Mouse (Mus musculus) forebrain, embryonic 14.5 days (tissue): ENCODE results near the gene Tmem45a2. TPM values are rescaled to one million over a fixed set of nuclear protein-coding genes. Genes with fewer than 3 reads are reported as not detected.

ENCODE experiments used
- ATAC-seq: fragments of 200-750 bp; cut with Nextera tagmentation; 2 replicates; pipeline ENCODE4 v1.8.0; 2017; ENCODE audit warnings: mild to moderate bottlenecking, moderate library complexity
- DNase-seq: peaks from one replicate; pipeline ENCODE4 v3.0.0-alpha.2; 2015; ENCODE audit warnings: low spot score
- H3K27ac ChIP-seq: fragments of 300-500 bp; sonication (generic); 2 replicates; pipeline ENCODE4 v1.5.1; 2014; ENCODE audit warnings: low read depth, mild to moderate bottlenecking, control low read depth, low read length, moderate library complexity
- H3K27me3 ChIP-seq: fragments of 300-500 bp; sonication (generic); replicated peaks from 2 replicates; pipeline ENCODE4 v1.6.1; 2014; ENCODE audit warnings: low read length, control low read depth, mixed read lengths; ENCODE audit not compliant: control insufficient read depth, insufficient read depth
- H3K36me3 ChIP-seq: fragments of 300-500 bp; sonication (generic); 2 replicates; pipeline ENCODE4 v1.6.1; 2014; ENCODE audit warnings: low read length, control low read depth; ENCODE audit not compliant: control insufficient read depth, insufficient read depth
- H3K4me1 ChIP-seq: fragments of 300-500 bp; sonication (generic); 2 replicates; pipeline ENCODE4 v1.6.1; 2014; ENCODE audit warnings: antibody characterized with exemption, low read length, control low read depth; ENCODE audit not compliant: control insufficient read depth, insufficient read depth
- H3K4me2 ChIP-seq: fragments of 300-500 bp; sonication (generic); 2 replicates; pipeline ENCODE4 v1.6.1; 2014; ENCODE audit warnings: mild to moderate bottlenecking, control low read depth, low read length
- H3K4me3 ChIP-seq: fragments of 300-500 bp; sonication (generic); 2 replicates; pipeline ENCODE4 v1.5.1; 2014; ENCODE audit warnings: low read depth, low read length, control low read depth
- H3K9ac ChIP-seq: fragments of 300-500 bp; sonication (generic); 2 replicates; pipeline ENCODE4 v1.6.1; 2014; ENCODE audit warnings: mild to moderate bottlenecking, low read length, control low read depth, moderate library complexity
- H3K9me3 ChIP-seq: fragments of 300-500 bp; sonication (generic); replicated peaks from 2 replicates; pipeline ENCODE4 v1.6.1; 2016; ENCODE audit warnings: low read length, control low read depth, mixed read lengths; ENCODE audit not compliant: control insufficient read depth
- WGBS: fragments of 180-500 bp; shearing (Covaris S2); extraction: QIAGEN DNeasy Blood & Tissue Kit; methylation state at CpG from one replicate; pipeline ENCODE4 v1.1.7; 2014; 5-methylcytosine and 5-hydroxymethylcytosine counted together
- polyA plus RNA-seq: library from polyadenylated mRNA; unstranded; fragments of >200 nt; fragmentation: Nextera tagmentation; extraction: Ambion mirVana; gene quantifications from 2 replicates; pipeline ENCODE4 v1.2.1, GENCODE M21; 2014

The Tmem45a2 gene
- polyA plus RNA-seq, result not detected in 2 replicates

DNA sequence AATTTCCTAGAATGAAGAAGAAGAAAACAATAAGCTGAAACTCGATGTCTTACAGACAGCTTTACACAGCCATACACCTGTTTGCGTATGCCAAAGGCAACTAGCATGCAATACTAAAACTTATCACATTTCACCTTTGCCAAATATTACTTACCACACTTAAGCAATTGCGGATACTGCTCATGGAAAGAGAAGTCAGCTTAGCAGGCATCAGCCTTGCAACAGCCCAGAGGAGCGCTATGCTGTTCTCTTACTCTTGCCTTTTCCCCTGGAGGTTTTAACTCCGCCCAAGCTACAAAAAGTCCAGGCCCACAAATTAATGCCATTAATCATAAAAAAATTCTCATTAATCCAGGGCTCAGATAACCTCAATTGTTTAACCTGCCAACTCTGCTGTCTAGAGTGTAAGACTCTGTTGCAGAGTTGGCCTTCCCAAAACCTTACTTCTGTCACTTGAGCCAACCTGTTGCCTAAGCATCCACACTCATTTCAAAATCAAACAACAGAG, at the start of gene Tmem45a2:
Gene Tmem45a2, minus strand, starts transcription at position 241 of the 508 bp plus-strand sequence.
- no peak within 1 kb of the TSS for H3K27ac ChIP-seq
- no peaks in the 10 kb centered on the region for H3K4me1 ChIP-seq
- 90% methylated on average over 5 of the region's 5 CpGs for WGBS
- DNase-seq (no peak), ATAC-seq (no peak)
- H3K9ac ChIP-seq, result no peak within 1 kb of the TSS
- no peaks in the 10 kb centered on the region for H3K9me3 ChIP-seq
- H3K36me3 ChIP-seq, result no peaks in the 10 kb centered on the region
- H3K4me2 ChIP-seq, result no peak within 1 kb of the TSS
- no peaks in the 10 kb centered on the region for H3K27me3 ChIP-seq
- no peak within 1 kb of the TSS for H3K4me3 ChIP-seq

DNA sequence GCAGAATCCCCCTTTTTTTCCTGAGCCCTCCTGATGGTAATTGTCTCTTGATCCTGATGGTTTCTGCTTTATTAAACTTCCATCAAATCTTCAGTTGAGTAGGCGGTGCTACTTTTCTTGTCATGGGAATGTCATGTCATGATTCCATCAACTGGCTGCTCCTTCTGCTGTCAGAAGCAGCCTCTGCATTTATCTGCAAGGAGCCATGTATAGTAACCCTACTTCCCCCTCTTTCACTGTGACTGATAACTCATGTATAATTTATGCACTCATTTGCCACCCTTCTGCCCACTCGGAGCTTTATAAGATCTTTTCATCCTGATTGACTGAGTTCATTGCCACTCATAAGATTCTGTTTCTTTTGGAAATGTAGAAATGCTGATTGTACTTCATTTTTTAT, 46.4 kb upstream of the Tmem45a2 start:
- H3K36me3 ChIP-seq, result no peaks in the 10 kb centered on the region
- DNase-seq, result no peak
- no peaks in the 10 kb centered on the region for H3K27me3 ChIP-seq
- H3K4me1 ChIP-seq, result peaks cover 2% of the 10 kb centered on the region
- no peak overlapping the region for H3K27ac ChIP-seq
- H3K4me2 ChIP-seq, result no peak overlapping the region
- 75% methylated on average over 2 of the region's 2 CpGs for WGBS
- no peak for ATAC-seq
- H3K9me3 ChIP-seq, result no peaks in the 10 kb centered on the region
- H3K9ac ChIP-seq, result no peak overlapping the region
- H3K4me3 ChIP-seq, result no peak overlapping the region

DNA sequence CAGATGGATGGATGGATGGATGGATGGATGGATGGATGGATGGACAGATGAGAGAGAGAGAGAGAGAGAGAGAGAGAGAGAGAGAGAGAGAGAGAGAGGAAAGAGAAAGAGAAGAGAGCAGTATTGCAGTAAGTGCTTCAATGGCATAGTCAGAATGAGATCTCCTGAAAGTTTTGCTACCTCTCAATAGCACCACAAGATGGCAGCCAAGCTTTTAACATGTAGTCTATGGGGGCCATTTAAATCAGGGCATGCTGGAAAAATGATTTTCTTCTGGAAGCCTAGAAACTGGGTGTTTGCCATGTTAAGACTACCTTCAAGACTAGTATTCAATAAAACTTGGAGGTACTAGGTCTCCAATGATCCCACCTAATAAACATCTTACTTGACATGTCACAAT, 44.9 kb upstream of the Tmem45a2 start:
- Histone ChIP-seq H3K36me3 (no peaks in the 10 kb centered on the region), H3K4me1 (no peaks in the 10 kb centered on the region), H3K27me3 (no peaks in the 10 kb centered on the region), H3K9me3 (no peaks in the 10 kb centered on the region), H3K4me3 (no peak overlapping the region), H3K9ac (no peak overlapping the region), H3K4me2 (no peak overlapping the region), H3K27ac (no peak overlapping the region)
- peak; percentile 51 for DNase-seq
- no peak for ATAC-seq

- no peak overlapping the region for H3K27ac ChIP-seq
- DNase-seq (no peak), ATAC-seq (no peak)
- H3K9me3 ChIP-seq, result no peaks in the 10 kb centered on the region
- no peak overlapping the region for H3K9ac ChIP-seq
- 76% methylated on average over 5 of the region's 5 CpGs for WGBS
- no peaks in the 10 kb centered on the region for H3K36me3 ChIP-seq
- H3K4me2 ChIP-seq, result no peak overlapping the region
- H3K4me1 ChIP-seq, result no peaks in the 10 kb centered on the region
- no peaks in the 10 kb centered on the region for H3K27me3 ChIP-seq
- no peak overlapping the region for H3K4me3 ChIP-seq
These were observed 35.2 kb upstream of the Tmem45a2 start for GRCm38 (mm10) chr16:57106185-57106960.

GRCm38 (mm10) chr16:57101174-57101573, 30.0 kb upstream of the Tmem45a2 start:
- H3K4me1 ChIP-seq, result no peaks in the 10 kb centered on the region
- 86% methylated on average over 1 of the region's 1 CpGs for WGBS
- no peak for ATAC-seq
- H3K9me3 ChIP-seq, result no peaks in the 10 kb centered on the region
- no peak overlapping the region for H3K9ac ChIP-seq
- H3K27me3 ChIP-seq, result no peaks in the 10 kb centered on the region
- no peak for DNase-seq
- no peaks in the 10 kb centered on the region for H3K36me3 ChIP-seq
- no peak overlapping the region for H3K4me3 ChIP-seq
- H3K4me2 ChIP-seq, result no peak overlapping the region
- H3K27ac ChIP-seq, result no peak overlapping the region

DNA sequence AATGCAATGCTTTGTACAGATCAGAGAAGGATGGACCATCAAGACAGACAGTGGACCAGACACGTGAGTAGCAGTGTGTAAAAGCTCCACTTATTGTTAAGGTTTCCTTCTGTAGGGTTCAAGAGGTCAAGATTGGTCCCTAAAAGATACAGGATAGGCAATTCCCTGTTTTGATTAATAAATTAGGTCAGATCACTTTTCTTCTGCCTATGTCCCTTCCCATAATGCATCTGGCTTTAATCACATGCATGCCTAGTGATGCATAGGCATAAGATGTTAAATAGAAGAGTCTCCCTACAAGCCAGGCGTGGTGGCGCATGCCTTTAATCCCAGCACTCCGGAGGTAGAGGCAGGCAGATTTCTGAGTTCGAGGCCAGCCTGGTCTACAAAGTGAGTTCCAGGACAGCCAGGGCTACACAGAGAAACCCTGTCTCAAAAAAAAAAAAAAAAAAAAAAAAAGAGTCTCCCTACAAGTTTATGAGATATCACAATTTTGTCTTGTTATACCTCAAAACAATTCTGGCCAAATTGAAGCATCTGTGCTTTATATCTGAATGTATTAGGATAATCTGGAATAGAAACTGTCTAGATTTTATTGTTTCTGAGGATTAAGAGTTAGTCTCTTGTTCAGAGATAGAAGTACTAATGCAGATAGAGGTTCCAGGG, 28.5 kb upstream of the Tmem45a2 start:
- no peak for DNase-seq
- 78% methylated on average over 5 of the region's 5 CpGs for WGBS

DNA sequence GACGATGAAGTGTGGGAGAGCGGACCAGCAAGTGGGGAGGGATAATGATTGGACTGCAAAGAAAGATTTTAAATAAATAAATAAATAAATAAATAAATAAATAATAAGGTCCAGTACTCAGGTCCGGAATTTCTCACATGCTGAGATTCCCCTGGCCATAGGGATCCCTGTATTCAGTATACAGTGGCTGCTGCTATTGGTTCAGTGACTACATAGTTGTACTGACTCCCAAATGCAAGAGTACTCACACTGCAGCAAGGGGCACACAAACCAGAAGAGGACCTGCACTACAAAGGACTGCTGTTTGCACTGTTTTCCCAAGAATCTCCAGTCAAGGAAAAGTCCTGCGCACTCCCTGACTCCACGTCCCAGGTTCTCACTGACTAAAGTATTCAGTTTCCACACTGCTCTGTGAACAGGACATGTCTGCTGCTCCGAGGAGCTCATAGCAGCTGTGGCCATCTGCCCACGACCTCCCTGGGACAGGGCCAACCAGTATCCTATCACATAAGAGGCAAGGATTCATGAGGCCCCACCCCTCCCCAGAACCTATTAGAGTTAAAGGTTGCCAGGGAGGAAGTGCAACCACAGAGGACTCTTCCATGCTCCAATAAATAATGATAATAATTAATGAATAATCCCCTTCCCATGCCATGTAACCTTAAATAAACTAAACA, 27.4 kb upstream of the Tmem45a2 start:
- no peak for DNase-seq
- no peaks in the 10 kb centered on the region for H3K4me1 ChIP-seq
- H3K9ac ChIP-seq, result no peak overlapping the region
- H3K36me3 ChIP-seq, result no peaks in the 10 kb centered on the region
- H3K27me3 ChIP-seq, result no peaks in the 10 kb centered on the region
- WGBS, result 73% methylated on average over 7 of the region's 7 CpGs
- no peak overlapping the region for H3K4me3 ChIP-seq
- H3K9me3 ChIP-seq, result no peaks in the 10 kb centered on the region
- H3K27ac ChIP-seq, result no peak overlapping the region
- ATAC-seq, result no peak
- H3K4me2 ChIP-seq, result no peak overlapping the region

More for the DNA sequence above, 28.5 kb upstream of the Tmem45a2 start:
- Histone ChIP-seq H3K36me3 (no peaks in the 10 kb centered on the region), H3K4me2 (no peak overlapping the region), H3K9me3 (no peaks in the 10 kb centered on the region), H3K27me3 (no peaks in the 10 kb centered on the region), H3K27ac (no peak overlapping the region), H3K9ac (no peak overlapping the region), H3K4me1 (no peaks in the 10 kb centered on the region), H3K4me3 (no peak overlapping the region)
- ATAC-seq, result no peak

DNA sequence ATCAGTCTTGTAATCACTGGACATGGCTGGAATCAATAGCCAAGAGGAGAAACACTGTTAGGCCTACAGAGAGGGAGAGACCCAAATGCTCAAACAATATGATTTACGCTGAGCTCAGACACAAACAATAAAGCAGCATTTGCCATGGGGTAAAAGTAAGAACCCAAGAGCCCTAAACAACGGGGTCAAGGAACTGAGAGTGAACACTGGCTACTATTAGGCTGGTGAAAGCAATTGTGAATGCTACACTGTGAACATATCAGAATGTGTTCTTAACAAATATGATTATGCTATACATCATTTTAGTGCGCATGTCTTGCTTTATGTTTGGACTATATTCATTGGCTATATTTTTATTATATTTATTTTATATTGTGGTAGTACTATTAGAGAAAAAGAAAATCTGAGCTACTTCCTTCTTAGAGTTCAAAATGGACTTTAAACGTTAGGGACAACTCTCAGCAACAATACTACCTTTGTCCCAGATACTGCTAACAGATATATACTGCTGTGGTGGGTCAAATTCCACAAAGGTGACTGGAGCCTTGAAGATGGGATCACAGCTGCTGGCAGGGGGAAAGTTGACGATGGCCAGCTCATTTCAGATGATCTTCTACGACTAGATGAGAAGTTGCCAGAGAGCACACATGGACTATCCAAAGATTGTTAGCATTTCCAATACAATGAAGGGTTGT, 21.9 kb upstream of the Tmem45a2 start:
- no peak for DNase-seq
- WGBS, result 74% methylated on average over 6 of the region's 6 CpGs
- no peaks in the 10 kb centered on the region for H3K9me3 ChIP-seq

More for the DNA sequence above, 21.9 kb upstream of the Tmem45a2 start:
- ATAC-seq, result 0 out of 2 replicates have a peak, but pooled peaks have one; percentile 12
- Histone ChIP-seq H3K4me1 (no peaks in the 10 kb centered on the region), H3K27ac (no peak overlapping the region), H3K4me2 (no peak overlapping the region), H3K27me3 (no peaks in the 10 kb centered on the region), H3K9ac (no peak overlapping the region), H3K4me3 (no peak overlapping the region), H3K36me3 (no peaks in the 10 kb centered on the region)
